In genomic region chr5:31599161-31599560, GRCm38 (mm10) we compare ENCODE assay signal across 10 mouse cellular contexts. TPM values are rescaled to one million over a fixed set of nuclear protein-coding genes. Genes with fewer than 3 reads are reported as not detected.
DNase-seq lines count a peak whose midpoint lies in the region; ATAC-seq and TF ChIP-seq lines count a peak whose summit lies in the region.
"Had no signal": no experiment of that assay in that cellular context is flagged by ENCODE, and none has a peak within 500 bp of the region (broad histone marks: within the 10 kb centered on the region; RNA-seq: fewer than 3 reads in every experiment).

No protein-coding gene starts in this region.

- 0 out of 2 replicates have a peak, but pooled peaks have one; percentile 11 for ATAC-seq in granulocyte monocyte progenitor cell, adult 5-6 weeks (replicated peaks; ENCODE audit: poor library complexity, severe bottlenecking)

- no peak for DNase-seq in layer of hippocampus, adult 2 months (ENCODE audit: low spot score in 2 of 2)
- DNase-seq in layer of hippocampus, adult 18-20 months (ENCODE audit: low spot score in 2 of 2), result no peak
- DNase-seq in A20 (ENCODE audit: low read depth, low spot score) (peak; percentile 49), ES-CJ7 (ENCODE audit: low read depth, low spot score) (peak; percentile 81)
- no peak for DNase-seq in cerebellum, adult 18-20 months
- DNase-seq in left cerebral cortex, adult 8-10 months (ENCODE audit: low spot score in 2 of 2), result no peak
- DNase-seq: cerebellum, adult 8-10 months; kidney, adult 18-20 months had no signal

- no peak overlapping the region for H3K4me3 ChIP-seq in layer of hippocampus, adult 2 months
- H3K4me3 ChIP-seq: left cerebral cortex, adult 2 months had no signal

- H3K27ac ChIP-seq in layer of hippocampus, adult 2 months, result no peak overlapping the region
- H3K27ac ChIP-seq: left cerebral cortex, adult 2 months had no signal

- peak; percentile 39 for TF ChIP-seq CTCF in layer of hippocampus, adult 2 months (conservative IDR thresholded peaks at IDR 0.05)

RNA-seq across cellular contexts. Expression of gene Mrpl33, which starts 2.4 kb away (rescaled TPM):
- total RNA-seq in layer of hippocampus, adult 2 months (2021), result 10 to 100 TPM; 82.1 to 99.8 TPM
- total RNA-seq in layer of hippocampus, adult 18-20 months (2021), result 10 to 100 TPM; 84.8 to 90.4 TPM
- 543 and 559 TPM in 2 replicates for total RNA-seq in granulocyte monocyte progenitor cell, adult 5-6 weeks (2014; fragmentation: Nextera tagmentation)
- total RNA-seq in granulocyte monocyte progenitor cell, adult 5-6 weeks (2017), result 224 and 356 TPM in 2 replicates
- 100 to 1,000 TPM in 2 of 4 experiments, 10 to 100 TPM in 2; 76.5 to 106 (median 99.6) TPM for total RNA-seq in left cerebral cortex, adult 8-10 months (2022)

Comparison
In these comparisons a context has a peak if more than half of its experiments do, and no peak if none do; other contexts are left out.
1. DNase-seq: peak in A20 (single experiment) and ES-CJ7 (single experiment); none in layer of hippocampus, adult 2 months (0 of 2), layer of hippocampus, adult 18-20 months (0 of 2), cerebellum, adult 18-20 months (0 of 2) and left cerebral cortex, adult 8-10 months (0 of 2).